Mouse (Mus musculus) embryonic facial prominence, embryonic 12.5 days (tissue): ENCODE measurements around the gene Tbxas1. TPM values are rescaled to one million over a fixed set of nuclear protein-coding genes. Genes with fewer than 3 reads are reported as not detected.

Experiments used
- ATAC-seq: fragments of 200-750 bp; cut with Nextera tagmentation; 2 replicates; pipeline ENCODE4 v1.8.0; 2017; ENCODE audit not compliant: insufficient number of reproducible peaks, insufficient read depth, low FRiP score, low TSS enrichment
- H3K27ac ChIP-seq: fragments of 300-500 bp; sonication (generic); 2 replicates; pipeline ENCODE4 v1.5.1; 2016; ENCODE audit warnings: mild to moderate bottlenecking
- H3K27me3 ChIP-seq: fragments of 300-500 bp; sonication (generic); 2 replicates; pipeline ENCODE4 v1.6.1; 2016; ENCODE audit warnings: mild to moderate bottlenecking, moderate library complexity
- H3K36me3 ChIP-seq: fragments of 300-500 bp; sonication (generic); 2 replicates; pipeline ENCODE4 v1.6.1; 2016; ENCODE audit warnings: mild to moderate bottlenecking
- H3K4me1 ChIP-seq: fragments of 300-500 bp; sonication (generic); 2 replicates; pipeline ENCODE4 v1.6.1; 2016
- H3K4me2 ChIP-seq: fragments of 300-500 bp; sonication (generic); replicated peaks from 2 replicates; pipeline ENCODE4 v1.6.1; 2016; ENCODE audit warnings: mild to moderate bottlenecking, moderate library complexity
- H3K4me3 ChIP-seq: fragments of 300-500 bp; sonication (generic); 2 replicates; pipeline ENCODE4 v1.5.1; 2016; ENCODE audit warnings: mild to moderate bottlenecking
- H3K9ac ChIP-seq: fragments of 300-500 bp; sonication (generic); 2 replicates; pipeline ENCODE4 v1.6.1; 2016; ENCODE audit warnings: mild to moderate bottlenecking, moderate library complexity
- H3K9me3 ChIP-seq: fragments of 300-500 bp; sonication (generic); 2 replicates; pipeline ENCODE4 v1.6.1; 2016; ENCODE audit warnings: mild to moderate bottlenecking, moderate library complexity
- WGBS: fragments of 180-500 bp; shearing (Covaris S2); methylation state at CpG from one replicate; pipeline ENCODE4 v1.1.7; 2016; 5-methylcytosine and 5-hydroxymethylcytosine counted together
- polyA plus RNA-seq: library from polyadenylated mRNA; unstranded; fragments of >200 nt; fragmentation: Nextera tagmentation; extraction: Ambion mirVana; gene quantifications from 2 replicates; pipeline ENCODE4 v1.2.1, GENCODE M21; 2016

Tbxas1 gene
- polyA plus RNA-seq, 1 experiment from 2014 or later: 1.4 TPM

DNA sequence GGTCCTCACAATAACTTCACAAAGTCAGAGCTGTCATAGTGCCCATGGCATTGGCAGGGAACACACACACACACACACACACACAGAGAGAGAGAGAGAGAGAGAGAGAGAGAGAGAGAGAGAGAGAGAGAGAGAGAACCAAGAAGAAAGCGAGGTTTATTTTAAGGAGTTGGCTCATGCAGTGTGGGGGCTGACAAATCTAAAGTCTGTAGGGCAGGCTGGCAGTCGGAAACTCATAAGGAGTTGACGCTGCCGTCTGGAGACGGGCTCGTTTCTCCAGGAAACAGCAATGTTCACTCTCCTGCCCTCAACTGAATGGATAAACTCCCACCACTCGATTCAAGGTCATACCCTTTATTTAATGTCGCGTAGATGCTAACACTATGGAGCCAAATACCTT is 165.2 kb downstream of the Tbxas1 start:
- Histone ChIP-seq H3K27ac (no peak overlapping the region), H3K4me3 (no peak overlapping the region), H3K9me3 (no peaks in the 10 kb centered on the region), H3K9ac (no peak overlapping the region), H3K4me2 (no peak overlapping the region), H3K36me3 (no peaks in the 10 kb centered on the region), H3K27me3 (0 out of 2 replicates have a peak, but pooled peaks cover 3% of the 10 kb centered on the region), H3K4me1 (0 out of 2 replicates have a peak, but pooled peaks cover 3% of the 10 kb centered on the region)
- 85% methylated on average over 9 of the region's 9 CpGs for WGBS
- ATAC-seq: no peak

DNA sequence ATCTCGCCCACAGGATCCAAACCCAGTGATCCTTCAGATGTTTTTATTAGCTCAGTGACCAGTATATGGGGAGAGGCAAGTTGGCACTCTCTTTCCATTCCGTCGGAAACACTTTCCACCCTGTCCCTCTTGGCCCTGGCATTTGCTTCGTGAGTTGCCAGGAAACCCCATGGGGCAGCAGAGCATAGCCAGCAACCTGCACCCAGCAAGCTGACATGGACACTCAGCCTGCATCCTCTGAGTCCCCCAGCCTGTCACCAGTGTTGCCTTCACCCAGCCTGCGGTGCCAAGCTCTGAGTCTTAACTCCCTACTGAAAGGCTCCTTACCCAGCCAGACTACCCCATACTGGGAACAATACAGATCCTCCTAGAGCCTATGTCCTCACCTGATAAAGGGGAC is 173.9 kb downstream of the Tbxas1 start:
- Histone ChIP-seq H3K36me3 (no peaks in the 10 kb centered on the region), H3K9me3 (no peaks in the 10 kb centered on the region), H3K4me1 (no peaks in the 10 kb centered on the region), H3K4me3 (no peak overlapping the region), H3K4me2 (no peak overlapping the region), H3K9ac (no peak overlapping the region), H3K27ac (no peak overlapping the region), H3K27me3 (peaks cover 3% of the 10 kb centered on the region; the same call in 1 of the 2 replicates)
- ATAC-seq: no peak
- 66% methylated on average over 5 of the region's 5 CpGs for WGBS

DNA sequence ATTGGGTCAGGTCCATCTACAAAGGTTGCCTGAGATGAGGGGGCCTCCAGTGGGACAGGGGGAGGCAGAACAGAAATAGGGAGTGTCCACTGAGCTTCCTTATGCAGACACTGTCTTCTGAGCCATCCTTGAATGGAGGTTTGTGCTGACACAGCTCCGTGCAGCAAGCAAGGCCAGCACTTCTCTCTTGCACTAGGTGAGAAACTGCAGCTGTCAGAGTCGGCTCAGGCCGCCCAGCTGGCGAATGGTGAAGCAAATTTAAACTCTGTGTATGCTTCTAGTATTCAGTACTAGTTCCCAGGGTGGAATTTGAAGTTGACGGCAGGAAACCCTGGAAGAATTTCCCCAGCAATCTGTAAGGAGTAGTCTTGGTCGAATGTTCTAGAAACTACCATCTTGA is 175.6 kb downstream of the Tbxas1 start:
- Histone ChIP-seq H3K9ac (no peak overlapping the region), H3K27ac (no peak overlapping the region), H3K9me3 (no peaks in the 10 kb centered on the region), H3K4me1 (no peaks in the 10 kb centered on the region), H3K27me3 (peaks cover 3% of the 10 kb centered on the region; the same call in 1 of the 2 replicates), H3K36me3 (no peaks in the 10 kb centered on the region), H3K4me3 (no peak overlapping the region), H3K4me2 (no peak overlapping the region)
- 77% methylated on average over 6 of the region's 6 CpGs for WGBS
- ATAC-seq: no peak

DNA sequence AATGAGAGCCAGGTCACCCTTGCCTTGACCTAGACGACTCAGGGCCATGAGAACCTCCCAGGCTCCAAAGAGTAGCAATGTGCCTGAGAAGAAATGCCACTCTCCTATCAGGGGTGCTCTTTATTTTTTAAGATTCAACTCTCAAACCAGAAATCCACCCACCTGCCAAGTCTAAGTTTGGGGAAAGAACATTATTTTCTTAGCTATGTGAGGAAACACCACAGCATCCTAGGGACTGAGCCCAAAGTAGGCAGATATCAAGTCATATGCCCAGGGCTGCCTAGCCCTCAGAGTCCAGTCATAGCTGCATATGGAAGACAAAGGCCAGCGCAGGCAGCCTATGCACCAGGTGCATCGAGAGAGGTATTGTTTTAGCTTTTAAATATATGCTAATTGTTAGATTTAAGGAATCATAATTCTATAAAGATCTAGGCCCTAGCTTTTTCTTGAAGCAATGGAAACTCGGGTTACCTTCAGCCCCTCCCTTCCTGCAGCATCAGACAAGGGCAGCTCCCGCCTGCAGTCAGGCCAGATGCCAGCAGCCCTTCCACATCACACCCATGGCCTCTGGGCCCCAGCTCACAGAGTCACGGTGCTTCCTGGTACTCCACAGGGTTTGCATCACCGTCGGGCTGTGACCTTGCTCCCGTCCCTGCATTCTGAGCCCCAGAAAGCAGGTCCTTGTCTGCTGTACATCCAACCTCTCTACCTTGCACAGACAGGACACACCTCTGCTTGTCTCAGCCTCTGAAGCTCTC is 176.8 kb downstream of the Tbxas1 start:
- no peak for ATAC-seq
- no peaks in the 10 kb centered on the region for H3K4me1 ChIP-seq
- peaks cover 3% of the 10 kb centered on the region; the same call in 1 of the 2 replicates for H3K27me3 ChIP-seq
- no peaks in the 10 kb centered on the region for H3K9me3 ChIP-seq
- no peak overlapping the region for H3K4me2 ChIP-seq
- H3K4me3 ChIP-seq: no peak overlapping the region
- H3K36me3 ChIP-seq: no peaks in the 10 kb centered on the region
- H3K9ac ChIP-seq: no peak overlapping the region
- WGBS: 73% methylated on average over 9 of the region's 9 CpGs
- H3K27ac ChIP-seq: no peak overlapping the region

DNA sequence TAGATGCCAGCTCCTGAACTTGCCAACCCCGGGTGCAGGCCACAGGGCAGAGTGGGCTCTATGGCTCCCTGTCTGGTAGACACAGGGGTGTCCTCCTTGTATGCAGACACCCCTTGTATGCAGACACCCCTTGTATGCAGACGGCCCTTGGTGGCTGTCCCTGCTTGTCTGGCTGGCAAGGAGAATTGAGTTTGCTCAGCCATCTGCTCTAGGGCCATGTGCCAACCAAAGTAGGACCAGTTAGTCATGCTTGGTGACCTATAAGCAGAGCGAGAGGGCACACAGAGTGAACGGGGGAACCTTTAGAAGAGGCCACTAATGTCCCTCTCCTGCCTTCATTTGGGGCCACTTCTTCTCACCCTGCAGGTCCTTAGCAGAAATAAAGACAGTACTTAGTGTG is 177.4 kb downstream of the Tbxas1 start:
- no peak overlapping the region for H3K27ac ChIP-seq
- H3K4me3 ChIP-seq: no peak overlapping the region
- peaks cover 3% of the 10 kb centered on the region; the same call in 1 of the 2 replicates for H3K27me3 ChIP-seq
- no peak for ATAC-seq
- no peaks in the 10 kb centered on the region for H3K9me3 ChIP-seq
- H3K36me3 ChIP-seq: no peaks in the 10 kb centered on the region
- no peaks in the 10 kb centered on the region for H3K4me1 ChIP-seq
- H3K4me2 ChIP-seq: no peak overlapping the region
- 86% methylated on average over 4 of the region's 4 CpGs for WGBS
- no peak overlapping the region for H3K9ac ChIP-seq

DNA sequence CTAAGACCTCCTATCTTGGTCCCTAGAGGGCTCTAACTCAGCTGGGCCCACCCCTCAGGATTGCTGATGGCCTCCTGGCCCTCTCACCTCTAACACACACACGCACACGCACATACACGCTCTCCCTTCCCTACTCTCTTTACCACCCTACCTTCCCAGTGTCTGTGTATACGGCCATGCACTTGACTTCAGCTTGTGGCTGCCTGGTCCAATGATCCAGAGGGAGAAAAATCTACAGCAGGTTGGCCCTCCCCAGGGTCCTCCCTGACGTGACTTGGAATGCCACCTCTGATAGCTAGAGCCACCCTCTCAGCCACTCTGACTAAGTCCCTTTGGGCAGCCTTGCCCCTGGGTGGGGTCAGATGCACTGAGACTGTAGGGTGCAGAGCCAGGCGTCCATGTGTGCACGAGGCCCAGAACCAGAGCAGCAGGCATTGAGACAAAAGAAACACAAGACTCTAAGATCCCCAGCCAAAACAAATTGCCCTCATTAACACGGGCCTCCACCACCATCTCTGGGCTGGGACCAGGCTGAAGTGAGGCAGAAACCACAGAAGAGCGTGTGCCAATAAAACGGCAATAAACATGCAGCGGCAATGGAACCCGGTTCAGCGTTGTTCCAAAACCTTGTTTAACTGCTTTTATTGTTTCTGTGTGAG is 179.1 kb downstream of the Tbxas1 start:
- Histone ChIP-seq H3K9ac (no peak overlapping the region), H3K27me3 (peaks cover 3% of the 10 kb centered on the region; the same call in 1 of the 2 replicates), H3K27ac (no peak overlapping the region), H3K4me1 (no peaks in the 10 kb centered on the region; the same call in 1 of the 2 replicates), H3K4me2 (no peak overlapping the region), H3K9me3 (no peaks in the 10 kb centered on the region), H3K36me3 (no peaks in the 10 kb centered on the region), H3K4me3 (no peak overlapping the region)
- WGBS: 79% methylated on average over 13 of the region's 13 CpGs
- ATAC-seq: no peak

DNA sequence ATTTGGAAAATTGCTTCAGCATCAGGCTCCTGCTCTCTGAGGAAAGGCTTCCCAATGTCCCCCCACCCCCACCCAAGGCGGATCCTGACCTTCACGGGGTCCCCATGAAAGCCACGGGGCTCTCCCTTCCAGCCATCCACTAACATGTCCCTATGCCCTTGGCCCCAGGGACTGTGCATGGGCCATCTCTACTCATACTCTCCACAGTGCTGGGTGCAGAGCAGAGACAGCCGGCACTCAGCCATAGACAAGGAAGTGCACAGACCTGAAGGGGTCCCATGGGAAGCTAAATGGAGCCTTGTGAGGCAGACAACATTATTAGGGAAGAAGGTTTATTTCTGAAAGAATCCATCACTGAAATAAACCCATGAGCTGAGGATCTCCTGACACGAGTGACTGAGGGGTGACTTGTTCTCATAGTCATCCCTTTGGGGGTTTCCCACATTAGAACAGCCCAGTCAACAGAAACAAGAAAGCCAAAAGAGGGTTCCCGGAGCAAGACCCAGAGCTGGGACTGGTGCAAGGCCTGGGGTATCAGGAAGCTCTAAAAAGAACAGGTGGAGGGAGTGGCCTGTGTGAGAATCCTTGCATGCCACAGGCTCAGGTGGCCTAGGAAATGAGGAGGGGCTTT is 179.8 kb downstream of the Tbxas1 start:
- H3K4me3 ChIP-seq: no peak overlapping the region
- ATAC-seq: no peak
- H3K36me3 ChIP-seq: no peaks in the 10 kb centered on the region
- H3K9me3 ChIP-seq: no peaks in the 10 kb centered on the region
- no peak overlapping the region for H3K4me2 ChIP-seq
- H3K27me3 ChIP-seq: peaks cover 3% of the 10 kb centered on the region; the same call in 1 of the 2 replicates
- no peak overlapping the region for H3K9ac ChIP-seq
- WGBS: 80% methylated on average over 6 of the region's 6 CpGs
- no peaks in the 10 kb centered on the region; the same call in 1 of the 2 replicates for H3K4me1 ChIP-seq
- no peak overlapping the region for H3K27ac ChIP-seq

DNA sequence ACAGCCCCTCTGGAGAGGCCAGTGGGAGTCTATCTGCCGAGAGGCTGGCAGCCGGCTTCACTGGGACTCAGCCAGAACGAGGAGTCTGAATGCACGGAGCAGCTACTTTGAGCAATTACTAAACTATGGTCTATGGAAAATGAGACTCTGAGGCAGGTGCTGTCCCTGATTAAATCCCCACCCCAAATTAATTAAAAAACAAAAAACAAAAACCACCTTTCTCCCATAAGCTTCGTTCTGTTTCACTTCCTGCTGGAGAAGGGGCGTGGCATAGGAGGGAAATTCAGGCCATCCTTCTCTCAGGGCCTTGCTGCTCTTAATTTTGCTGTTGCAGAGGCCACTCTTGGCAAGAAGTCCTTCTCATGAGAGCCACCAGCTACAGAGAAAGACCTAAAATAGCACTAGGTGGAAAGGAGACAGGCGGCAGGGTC is 180.6 kb downstream of the Tbxas1 start:
- no peak overlapping the region for H3K4me3 ChIP-seq
- H3K9ac ChIP-seq: no peak overlapping the region
- H3K9me3 ChIP-seq: no peaks in the 10 kb centered on the region
- no peaks in the 10 kb centered on the region; the same call in 1 of the 2 replicates for H3K27me3 ChIP-seq
- H3K4me1 ChIP-seq: peaks cover 4% of the 10 kb centered on the region; the same call in 1 of the 2 replicates
- H3K4me2 ChIP-seq: no peak overlapping the region
- no peak for ATAC-seq
- H3K36me3 ChIP-seq: no peaks in the 10 kb centered on the region
- H3K27ac ChIP-seq: no peak overlapping the region
- whole genome bisulfite sequencing: 53% methylated on average over 7 of the region's 7 CpGs

DNA sequence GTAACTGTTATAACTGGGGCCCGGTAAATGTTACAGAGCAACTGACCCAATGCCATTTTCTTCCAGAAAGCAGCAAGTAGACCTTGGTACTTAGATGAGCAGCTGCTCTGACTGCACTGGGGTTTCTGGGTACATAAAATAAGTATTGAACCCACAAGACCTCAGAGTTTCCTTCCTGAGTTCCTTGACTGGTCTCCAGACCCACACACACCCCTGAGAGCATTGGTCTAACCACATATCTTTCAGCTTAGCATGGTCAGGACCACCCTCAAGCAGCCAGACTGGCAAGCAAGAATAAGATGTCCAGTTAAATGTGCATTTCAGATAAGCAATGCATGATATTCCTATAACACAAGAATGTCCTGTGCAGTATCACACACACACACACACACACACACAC is 182.0 kb downstream of the Tbxas1 start:
- H3K36me3 ChIP-seq: no peaks in the 10 kb centered on the region
- peaks cover 9% of the 10 kb centered on the region; the same call in 1 of the 2 replicates for H3K4me1 ChIP-seq
- ATAC-seq: no peak
- H3K27me3 ChIP-seq: no peaks in the 10 kb centered on the region; the same call in 1 of the 2 replicates
- 95% methylated on average over 1 of the region's 1 CpGs for WGBS
- H3K4me3 ChIP-seq: no peak overlapping the region
- H3K9ac ChIP-seq: no peak overlapping the region
- H3K27ac ChIP-seq: no peak overlapping the region
- H3K4me2 ChIP-seq: no peak overlapping the region
- H3K9me3 ChIP-seq: no peaks in the 10 kb centered on the region

DNA sequence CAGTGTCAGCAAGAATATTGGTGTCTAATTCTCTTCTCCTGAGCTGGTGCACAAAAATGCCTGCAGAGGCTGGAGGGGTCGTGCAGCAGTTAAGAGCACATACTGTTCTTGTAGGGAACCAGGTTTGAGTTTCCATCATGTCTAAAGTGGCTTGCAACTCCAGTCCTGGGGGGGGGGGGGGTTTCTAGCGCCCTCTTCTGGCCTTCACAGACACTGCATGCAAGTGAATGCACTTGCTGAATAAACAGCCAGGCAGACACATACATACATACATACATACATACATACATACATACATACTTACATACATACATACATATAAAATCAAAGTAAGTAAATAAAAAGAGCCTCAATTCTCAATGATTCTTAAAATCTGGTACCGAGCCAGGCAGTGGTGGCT is 183.2 kb downstream of the Tbxas1 start:
- no peaks in the 10 kb centered on the region for H3K36me3 ChIP-seq
- H3K4me2 ChIP-seq: no peak overlapping the region
- no peaks in the 10 kb centered on the region for H3K9me3 ChIP-seq
- H3K4me3 ChIP-seq: no peak overlapping the region
- no peak overlapping the region for H3K9ac ChIP-seq
- no peak for ATAC-seq
- H3K4me1 ChIP-seq: peaks cover 9% of the 10 kb centered on the region; the same call in 1 of the 2 replicates
- H3K27ac ChIP-seq: no peak overlapping the region
- 61% methylated on average over 3 of the region's 3 CpGs for WGBS
- H3K27me3 ChIP-seq: no peaks in the 10 kb centered on the region; the same call in 1 of the 2 replicates

DNA sequence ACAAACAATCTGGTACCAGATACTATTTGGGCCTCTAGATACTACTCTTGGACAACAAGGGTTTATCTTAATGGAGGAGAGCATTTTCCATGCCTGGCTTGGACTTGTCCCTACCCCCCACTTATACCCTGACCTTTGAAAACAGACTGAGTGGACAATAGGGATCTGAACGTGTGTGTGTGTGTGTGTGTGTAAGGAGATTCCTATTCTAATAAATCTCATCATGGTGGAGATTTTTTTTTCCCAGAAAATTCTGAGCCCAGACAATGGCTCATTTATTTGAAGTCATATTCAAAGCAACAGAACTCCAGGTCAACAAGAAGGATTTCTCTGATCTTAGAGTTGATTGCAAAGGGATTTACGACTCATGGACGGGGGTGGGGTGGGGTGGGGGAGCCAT is 183.7 kb downstream of the Tbxas1 start:
- Histone ChIP-seq H3K36me3 (no peaks in the 10 kb centered on the region), H3K9ac (no peak overlapping the region)
- WGBS: 82% methylated on average over 3 of the region's 3 CpGs

More for the DNA sequence above, 183.7 kb downstream of the Tbxas1 start:
- Histone ChIP-seq H3K27ac (no peak overlapping the region), H3K4me1 (peaks cover 9% of the 10 kb centered on the region; the same call in 1 of the 2 replicates), H3K4me2 (no peak overlapping the region), H3K27me3 (no peaks in the 10 kb centered on the region; the same call in 1 of the 2 replicates), H3K9me3 (no peaks in the 10 kb centered on the region), H3K4me3 (no peak overlapping the region)
- no peak for ATAC-seq
